Mouse (Mus musculus) activated CD4-positive, CD25-positive, alpha-beta regulatory T cell, adult 9 weeks (primary cell): ENCODE measurements around the gene Paxip1. TPM values are rescaled to one million over a fixed set of nuclear protein-coding genes. Genes with fewer than 3 reads are reported as not detected.

Experiments
- polyA plus RNA-seq: library from polyadenylated mRNA; unstranded; fragments of 100-300 nt; shearing (Covaris generic); gene quantifications from one replicate; pipeline ENCODE4 v1.2.1, GENCODE M21; 2017

Paxip1 gene
- 4.9 TPM for polyA plus RNA-seq

DNA sequence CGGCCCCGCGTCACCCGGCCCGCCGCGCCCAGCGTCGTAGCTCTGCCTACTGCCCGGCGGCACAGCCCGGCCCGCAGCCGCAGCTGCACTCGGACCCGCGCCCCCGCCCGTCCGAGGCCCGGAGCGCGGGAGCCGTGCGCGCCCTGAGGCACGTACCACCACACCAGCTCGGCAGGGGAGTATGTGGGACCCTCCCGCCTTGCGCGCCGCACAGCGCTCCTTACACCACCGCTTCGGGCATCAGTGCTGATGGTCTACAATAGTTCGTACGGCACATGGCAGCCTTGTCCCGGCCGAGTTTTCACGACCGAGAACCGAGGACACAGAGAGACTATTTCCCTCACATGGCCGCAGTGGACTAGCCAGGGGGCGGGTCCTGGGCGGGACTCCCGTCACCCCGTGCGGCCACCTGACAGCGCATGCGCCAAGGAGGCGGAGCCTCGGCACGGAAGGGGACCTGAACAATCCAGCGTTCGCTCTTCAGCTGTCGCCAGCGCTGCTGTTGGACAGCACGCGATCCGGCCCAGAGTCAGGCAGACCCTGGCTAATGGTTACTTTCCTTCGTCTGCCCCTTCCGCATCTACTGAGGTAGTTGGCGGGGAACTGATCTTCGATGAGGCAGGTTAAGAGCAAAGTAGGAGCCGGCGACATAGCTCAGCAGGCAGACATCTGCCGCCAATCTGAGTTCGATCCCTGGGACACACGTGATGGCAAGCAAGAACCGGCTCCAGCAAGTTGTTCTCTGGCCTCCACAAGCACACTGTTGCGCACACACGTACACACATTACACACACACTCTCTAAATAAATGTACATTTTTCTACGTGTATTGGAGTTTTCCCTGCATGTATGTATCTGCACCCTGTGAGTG, at the start of gene Paxip1:
Gene Paxip1 (minus strand): TSS at position 389 of the 870 bp plus-strand sequence.

Other genes with a start within 250 kb of the Paxip1 start
- gene Htr5a, start 50.5 kb upstream of the Paxip1 start, polyA plus RNA-seq = not detected